Mouse (Mus musculus): Measurements from ENCODE around the gene Eml1.

DNA sequence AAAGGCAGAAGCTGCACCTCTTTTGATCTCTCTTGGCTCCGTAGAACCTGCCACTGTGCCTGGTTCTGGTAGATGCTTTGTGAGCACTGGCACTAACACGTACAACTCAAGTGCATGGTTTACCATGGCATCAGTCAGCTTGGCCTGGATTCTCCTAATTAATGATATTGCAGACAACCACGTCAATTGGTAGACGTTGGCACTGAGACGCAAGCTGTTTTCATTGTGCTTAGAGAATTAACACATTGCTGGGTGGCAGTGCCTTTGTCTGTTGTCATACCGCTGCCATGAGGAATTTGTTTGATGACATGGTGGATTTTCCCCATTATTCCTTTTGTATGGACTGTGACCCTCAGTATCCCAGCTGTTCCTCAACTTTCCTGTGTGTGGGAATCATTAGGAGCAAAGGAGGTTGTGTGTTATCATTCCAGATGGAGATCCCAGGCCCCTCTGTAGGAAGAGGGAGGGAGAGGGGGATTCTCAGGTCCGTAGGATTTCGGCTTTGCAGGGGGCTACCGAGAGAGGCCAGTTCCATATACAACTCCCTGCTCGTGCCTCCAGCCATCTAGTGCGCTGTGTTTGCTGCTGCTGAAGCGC, 194.3 kb downstream of the Eml1 start:
- TF ChIP-seq CTCF (IDR thresholded peaks at IDR 0.05; ENCODE audit: low read depth) (no peak), EP300 (IDR thresholded peaks at IDR 0.05; ENCODE audit: low read depth) (no peak)

All from heart, postnatal 0 days (tissue).